Mouse (Mus musculus): Measurements from ENCODE around the gene Mturn. TPM values are rescaled to one million over a fixed set of nuclear protein-coding genes. Genes with fewer than 3 reads are reported as not detected.

Mturn gene
- polyA plus RNA-seq, 1 experiment from 2014 or later, result 14.7 TPM

DNA sequence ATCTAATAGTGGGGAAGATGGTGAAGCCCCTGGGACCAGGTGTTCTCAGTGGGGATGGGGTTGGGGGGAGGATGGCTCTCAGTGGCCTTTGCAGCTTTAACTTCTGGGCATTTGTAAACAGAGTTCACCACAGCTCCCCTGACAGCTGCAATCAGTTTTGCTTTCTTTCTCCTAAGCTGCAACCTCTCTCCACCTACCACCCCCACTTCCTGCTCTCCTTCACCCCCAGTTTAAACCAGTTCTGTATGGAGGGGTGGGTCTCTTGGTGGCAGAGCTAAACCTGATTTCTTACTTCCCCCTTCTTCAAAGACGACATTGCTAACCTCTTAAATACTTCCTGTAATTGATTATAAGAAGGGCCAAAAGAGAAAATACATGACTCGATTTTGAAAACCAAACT is 34.3 kb downstream of the Mturn start:
- Histone ChIP-seq H3K9me3 (replicated peaks; ENCODE audit: control insufficient read depth, low read length) (no peaks in the 10 kb centered on the region), H3K4me3 (ENCODE audit: low read depth, low read length) (no peak overlapping the region), H3K4me2 (ENCODE audit: low read depth, low read length) (no peak overlapping the region), H3K36me3 (replicated peaks; ENCODE audit: control insufficient read depth, insufficient read depth, low read depth, low read length) (no peaks in the 10 kb centered on the region), H3K27ac (replicated peaks; ENCODE audit: low read depth, low read length) (no peak overlapping the region), H3K4me1 (ENCODE audit: control insufficient read depth, insufficient read depth, low read length) (no peaks in the 10 kb centered on the region), H3K27me3 (ENCODE audit: control insufficient read depth, insufficient read depth, low read length) (no peaks in the 10 kb centered on the region), H3K9ac (replicated peaks; ENCODE audit: low read length) (no peak overlapping the region)
- ATAC-seq (replicated peaks; ENCODE audit: insufficient number of reproducible peaks, low FRiP score, low TSS enrichment, low read depth), result no peak
- 26% methylated on average over 2 of the region's 2 CpGs for WGBS
- DNase-seq (ENCODE audit: low spot score), result no peak

GRCm38 (mm10) chr6:54718779-54719685 is 37.6 kb downstream of the Mturn start:
- Histone ChIP-seq H3K4me2 (ENCODE audit: low read depth, low read length) (no peak overlapping the region), H3K9ac (replicated peaks; ENCODE audit: low read length) (no peak overlapping the region), H3K27me3 (ENCODE audit: control insufficient read depth, insufficient read depth, low read length) (no peaks in the 10 kb centered on the region), H3K27ac (replicated peaks; ENCODE audit: low read depth, low read length) (no peak overlapping the region), H3K4me3 (ENCODE audit: low read depth, low read length) (no peak overlapping the region), H3K4me1 (ENCODE audit: control insufficient read depth, insufficient read depth, low read length) (no peaks in the 10 kb centered on the region), H3K36me3 (replicated peaks; ENCODE audit: control insufficient read depth, insufficient read depth, low read depth, low read length) (no peaks in the 10 kb centered on the region), H3K9me3 (replicated peaks; ENCODE audit: control insufficient read depth, low read length) (no peaks in the 10 kb centered on the region)
- ATAC-seq (replicated peaks; ENCODE audit: insufficient number of reproducible peaks, low FRiP score, low TSS enrichment, low read depth), result no peak
- no peak for DNase-seq (ENCODE audit: low spot score)
- WGBS, result 78% methylated on average over 15 of the region's 15 CpGs

DNA sequence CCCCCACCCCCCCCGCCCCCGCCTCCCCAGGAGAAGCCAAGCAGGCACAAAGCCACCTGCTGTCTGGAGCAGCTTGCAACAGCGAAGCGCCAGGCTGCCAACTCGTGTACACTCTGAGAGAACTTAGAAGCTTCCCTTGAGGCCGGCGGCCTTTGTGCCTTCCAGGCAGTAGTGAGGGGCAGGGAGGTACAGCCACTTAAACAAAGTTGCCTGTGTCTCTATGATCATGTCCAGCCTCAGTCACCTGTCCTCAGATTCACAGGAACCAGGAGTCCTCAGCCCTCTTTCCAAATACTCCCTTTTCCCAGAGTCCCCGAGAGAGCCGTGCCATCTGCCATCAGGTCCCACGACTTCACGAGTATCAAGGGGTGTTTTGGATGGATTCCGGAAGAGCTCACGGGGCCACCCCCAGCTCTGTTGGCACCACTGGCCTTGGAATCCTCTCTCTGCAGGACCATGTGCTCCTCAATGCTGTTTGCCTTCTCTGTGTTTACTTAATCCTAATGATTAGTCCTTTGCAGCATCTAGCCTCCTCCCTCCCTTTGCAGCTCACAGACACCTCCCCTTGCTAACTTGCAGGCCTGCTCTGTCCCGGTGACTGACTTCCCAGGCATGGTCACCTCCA is 38.4 kb downstream of the Mturn start:
- H3K27me3 ChIP-seq (ENCODE audit: control insufficient read depth, insufficient read depth, low read length), result no peaks in the 10 kb centered on the region
- no peak overlapping the region for H3K9ac ChIP-seq (replicated peaks; ENCODE audit: low read length)
- H3K4me2 ChIP-seq (ENCODE audit: low read depth, low read length), result no peak overlapping the region
- no peaks in the 10 kb centered on the region for H3K36me3 ChIP-seq (replicated peaks; ENCODE audit: control insufficient read depth, insufficient read depth, low read depth, low read length)
- no peak for DNase-seq (ENCODE audit: low spot score)
- 38% methylated on average over 12 of the region's 14 CpGs for WGBS
- H3K4me3 ChIP-seq (ENCODE audit: low read depth, low read length), result no peak overlapping the region
- no peaks in the 10 kb centered on the region for H3K4me1 ChIP-seq (ENCODE audit: control insufficient read depth, insufficient read depth, low read length)
- no peak for ATAC-seq (replicated peaks; ENCODE audit: insufficient number of reproducible peaks, low FRiP score, low TSS enrichment, low read depth)
- no peak overlapping the region for H3K27ac ChIP-seq (replicated peaks; ENCODE audit: low read depth, low read length)
- no peaks in the 10 kb centered on the region for H3K9me3 ChIP-seq (replicated peaks; ENCODE audit: control insufficient read depth, low read length)

GRCm38 (mm10) chr6:54720512-54721251 is 39.3 kb downstream of the Mturn start:
- Histone ChIP-seq H3K27me3 (ENCODE audit: control insufficient read depth, insufficient read depth, low read length) (no peaks in the 10 kb centered on the region), H3K27ac (replicated peaks; ENCODE audit: low read depth, low read length) (no peak overlapping the region)
- WGBS, result 88% methylated on average over 9 of the region's 9 CpGs

GRCm38 (mm10) chr6:54721252-54721635 is 39.8 kb downstream of the Mturn start:
- H3K9ac ChIP-seq (replicated peaks; ENCODE audit: low read length), result no peak overlapping the region
- WGBS, result 95% methylated on average over 4 of the region's 4 CpGs
- no peak overlapping the region for H3K27ac ChIP-seq (replicated peaks; ENCODE audit: low read depth, low read length)
- no peaks in the 10 kb centered on the region for H3K4me1 ChIP-seq (ENCODE audit: control insufficient read depth, insufficient read depth, low read length)
- H3K4me2 ChIP-seq (ENCODE audit: low read depth, low read length), result no peak overlapping the region
- DNase-seq (ENCODE audit: low spot score), result no peak
- H3K27me3 ChIP-seq (ENCODE audit: control insufficient read depth, insufficient read depth, low read length), result no peaks in the 10 kb centered on the region
- no peaks in the 10 kb centered on the region for H3K9me3 ChIP-seq (replicated peaks; ENCODE audit: control insufficient read depth, low read length)
- no peak overlapping the region for H3K4me3 ChIP-seq (ENCODE audit: low read depth, low read length)
- H3K36me3 ChIP-seq (replicated peaks; ENCODE audit: control insufficient read depth, insufficient read depth, low read depth, low read length), result no peaks in the 10 kb centered on the region
- no peak for ATAC-seq (replicated peaks; ENCODE audit: insufficient number of reproducible peaks, low FRiP score, low TSS enrichment, low read depth)

More at GRCm38 (mm10) chr6:54720512-54721251, 39.3 kb downstream of the Mturn start:
- Histone ChIP-seq H3K9ac (replicated peaks; ENCODE audit: low read length) (no peak overlapping the region), H3K4me3 (ENCODE audit: low read depth, low read length) (no peak overlapping the region), H3K36me3 (replicated peaks; ENCODE audit: control insufficient read depth, insufficient read depth, low read depth, low read length) (no peaks in the 10 kb centered on the region), H3K4me2 (ENCODE audit: low read depth, low read length) (no peak overlapping the region), H3K4me1 (ENCODE audit: control insufficient read depth, insufficient read depth, low read length) (no peaks in the 10 kb centered on the region), H3K9me3 (replicated peaks; ENCODE audit: control insufficient read depth, low read length) (no peaks in the 10 kb centered on the region)
- ATAC-seq (replicated peaks; ENCODE audit: insufficient number of reproducible peaks, low FRiP score, low TSS enrichment, low read depth) (no peak), DNase-seq (ENCODE audit: low spot score) (no peak)

DNA sequence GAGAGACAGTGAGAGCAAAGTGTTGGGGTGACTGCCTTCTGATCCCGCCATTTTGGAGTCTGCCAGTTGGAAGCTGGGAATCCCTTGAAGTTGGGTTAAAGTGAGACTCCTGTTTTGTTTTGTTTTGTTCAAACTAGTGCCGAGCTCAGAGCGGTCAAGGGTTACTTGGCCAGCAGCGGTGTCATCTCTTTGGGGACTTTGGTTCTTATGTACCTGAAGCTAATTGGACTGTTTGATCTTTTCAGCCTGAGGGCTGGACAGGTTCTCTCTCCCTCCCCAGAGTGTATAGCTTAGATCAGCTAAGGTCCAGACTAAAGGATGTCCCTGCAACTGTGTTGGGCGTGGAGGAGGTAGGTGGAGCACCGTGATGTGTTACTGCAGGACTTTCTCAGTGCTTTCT is 44.9 kb downstream of the Mturn start:
- no peak for DNase-seq (ENCODE audit: low spot score)

DNA sequence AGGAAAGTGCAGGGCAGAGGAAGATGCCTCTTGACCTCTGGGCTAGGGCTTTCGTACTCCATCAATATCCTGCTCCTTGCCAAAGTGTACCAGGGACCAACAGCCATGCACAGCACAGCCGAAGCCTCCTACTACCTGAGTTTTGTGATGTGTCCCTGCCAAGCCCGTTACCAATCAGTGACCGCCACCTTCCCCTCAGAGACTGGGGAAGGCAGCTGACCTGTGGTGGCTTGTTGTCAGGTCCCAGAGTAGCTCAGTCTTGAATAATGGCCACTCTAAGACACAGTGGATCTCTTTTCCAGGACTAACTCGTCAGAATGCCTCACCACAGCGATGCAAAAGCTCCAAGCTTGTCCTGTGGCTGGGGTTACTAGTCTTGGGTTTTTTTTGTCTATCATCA is 45.4 kb downstream of the Mturn start:
- Histone ChIP-seq H3K36me3 (replicated peaks; ENCODE audit: control insufficient read depth, insufficient read depth, low read depth, low read length) (no peaks in the 10 kb centered on the region), H3K9me3 (replicated peaks; ENCODE audit: control insufficient read depth, low read length) (no peaks in the 10 kb centered on the region), H3K27ac (replicated peaks; ENCODE audit: low read depth, low read length) (no peak overlapping the region), H3K9ac (replicated peaks; ENCODE audit: low read length) (no peak overlapping the region), H3K4me3 (ENCODE audit: low read depth, low read length) (no peak overlapping the region), H3K27me3 (ENCODE audit: control insufficient read depth, insufficient read depth, low read length) (no peaks in the 10 kb centered on the region), H3K4me1 (ENCODE audit: control insufficient read depth, insufficient read depth, low read length) (no peaks in the 10 kb centered on the region), H3K4me2 (ENCODE audit: low read depth, low read length) (no peak overlapping the region)
- DNase-seq (ENCODE audit: low spot score), result no peak
- 86% methylated on average over 6 of the region's 6 CpGs for WGBS
- ATAC-seq (replicated peaks; ENCODE audit: insufficient number of reproducible peaks, low FRiP score, low TSS enrichment, low read depth), result no peak

More for the DNA sequence above, 44.9 kb downstream of the Mturn start:
- ATAC-seq (replicated peaks; ENCODE audit: insufficient number of reproducible peaks, low FRiP score, low TSS enrichment, low read depth), result no peak
- H3K9ac ChIP-seq (replicated peaks; ENCODE audit: low read length), result no peak overlapping the region
- H3K36me3 ChIP-seq (replicated peaks; ENCODE audit: control insufficient read depth, insufficient read depth, low read depth, low read length), result no peaks in the 10 kb centered on the region
- no peak overlapping the region for H3K4me2 ChIP-seq (ENCODE audit: low read depth, low read length)
- H3K27me3 ChIP-seq (ENCODE audit: control insufficient read depth, insufficient read depth, low read length), result no peaks in the 10 kb centered on the region
- no peak overlapping the region for H3K4me3 ChIP-seq (ENCODE audit: low read depth, low read length)
- no peaks in the 10 kb centered on the region for H3K4me1 ChIP-seq (ENCODE audit: control insufficient read depth, insufficient read depth, low read length)
- no peaks in the 10 kb centered on the region for H3K9me3 ChIP-seq (replicated peaks; ENCODE audit: control insufficient read depth, low read length)
- 82% methylated on average over 6 of the region's 6 CpGs for WGBS
- H3K27ac ChIP-seq (replicated peaks; ENCODE audit: low read depth, low read length), result no peak overlapping the region

Measured in embryonic facial prominence, embryonic 11.5 days (tissue).